Mouse (Mus musculus): ENCODE data around the gene Slc11a1.

- TF ChIP-seq CTCF (IDR thresholded peaks at IDR 0.05; ENCODE audit: extremely low read depth, insufficient read depth, insufficient read length, insufficient replicate concordance) (no peak), POLR2A (IDR thresholded peaks at IDR 0.05; ENCODE audit: low read depth, low read length) (no peak)
Observed at GRCm38 (mm10) chr1:74385531-74385930, 10.5 kb downstream of the Slc11a1 start.

Data from spleen, adult 2 months (tissue).